Mouse (Mus musculus): Measurements from ENCODE around the gene F11. TPM values are rescaled to one million over a fixed set of nuclear protein-coding genes. Genes with fewer than 3 reads are reported as not detected.

The F11 gene
- polyA plus RNA-seq, 1 experiment from 2014 or later = 0.11 TPM

- WGBS = 59% methylated on average over 3 of the region's 3 CpGs
- no peak overlapping the region for H3K4me2 ChIP-seq (replicated peaks; ENCODE audit: low read depth, low read length)
Observed at GRCm38 (mm10) chr8:45277453-45277852, 15.6 kb upstream of the F11 start.

GRCm38 (mm10) chr8:45274317-45274716 lies 12.5 kb upstream of the F11 start:
- Histone ChIP-seq H3K36me3 (ENCODE audit: insufficient read depth, low read length) (no peaks in the 10 kb centered on the region), H3K4me1 (ENCODE audit: insufficient read depth, low read length) (no peaks in the 10 kb centered on the region), H3K9ac (replicated peaks; ENCODE audit: low read length) (no peak overlapping the region), H3K27me3 (ENCODE audit: insufficient read depth, low read length) (no peaks in the 10 kb centered on the region), H3K9me3 (ENCODE audit: low read length) (no peaks in the 10 kb centered on the region), H3K27ac (ENCODE audit: low read length) (no peak overlapping the region), H3K4me2 (replicated peaks; ENCODE audit: low read depth, low read length) (no peak overlapping the region), H3K4me3 (ENCODE audit: low read length) (no peak overlapping the region)
- WGBS = 88% methylated on average over 4 of the region's 4 CpGs
- ATAC-seq (ENCODE audit: low FRiP score, low TSS enrichment) = no peak

More at GRCm38 (mm10) chr8:45277453-45277852, 15.6 kb upstream of the F11 start:
- no peak overlapping the region for H3K9ac ChIP-seq (replicated peaks; ENCODE audit: low read length)
- H3K27me3 ChIP-seq (ENCODE audit: insufficient read depth, low read length) = no peaks in the 10 kb centered on the region
- H3K4me1 ChIP-seq (ENCODE audit: insufficient read depth, low read length) = no peaks in the 10 kb centered on the region
- no peak overlapping the region for H3K27ac ChIP-seq (ENCODE audit: low read length)
- H3K36me3 ChIP-seq (ENCODE audit: insufficient read depth, low read length) = no peaks in the 10 kb centered on the region
- ATAC-seq (ENCODE audit: low FRiP score, low TSS enrichment) = no peak
- H3K9me3 ChIP-seq (ENCODE audit: low read length) = no peaks in the 10 kb centered on the region
- H3K4me3 ChIP-seq (ENCODE audit: low read length) = no peak overlapping the region

GRCm38 (mm10) chr8:45269056-45269455 lies 7.2 kb upstream of the F11 start:
- no peaks in the 10 kb centered on the region for H3K27me3 ChIP-seq (ENCODE audit: insufficient read depth, low read length)

GRCm38 (mm10) chr8:45268485-45268884 lies 6.7 kb upstream of the F11 start:
- Histone ChIP-seq H3K4me1 (ENCODE audit: insufficient read depth, low read length) (no peaks in the 10 kb centered on the region), H3K27ac (ENCODE audit: low read length) (no peak overlapping the region), H3K4me3 (ENCODE audit: low read length) (no peak overlapping the region), H3K4me2 (replicated peaks; ENCODE audit: low read depth, low read length) (no peak overlapping the region), H3K9ac (replicated peaks; ENCODE audit: low read length) (no peak overlapping the region), H3K27me3 (ENCODE audit: insufficient read depth, low read length) (no peaks in the 10 kb centered on the region), H3K36me3 (ENCODE audit: insufficient read depth, low read length) (no peaks in the 10 kb centered on the region), H3K9me3 (ENCODE audit: low read length) (no peaks in the 10 kb centered on the region; the same call in 1 of the 2 replicates)
- no peak for ATAC-seq (ENCODE audit: low FRiP score, low TSS enrichment)

More at GRCm38 (mm10) chr8:45269056-45269455, 7.2 kb upstream of the F11 start:
- no peaks in the 10 kb centered on the region; the same call in 1 of the 2 replicates for H3K9me3 ChIP-seq (ENCODE audit: low read length)
- no peak overlapping the region for H3K9ac ChIP-seq (replicated peaks; ENCODE audit: low read length)
- H3K36me3 ChIP-seq (ENCODE audit: insufficient read depth, low read length) = no peaks in the 10 kb centered on the region
- no peak overlapping the region for H3K4me2 ChIP-seq (replicated peaks; ENCODE audit: low read depth, low read length)
- no peak overlapping the region for H3K27ac ChIP-seq (ENCODE audit: low read length)
- ATAC-seq (ENCODE audit: low FRiP score, low TSS enrichment) = no peak
- no peak overlapping the region for H3K4me3 ChIP-seq (ENCODE audit: low read length)
- no peaks in the 10 kb centered on the region for H3K4me1 ChIP-seq (ENCODE audit: insufficient read depth, low read length)

DNA sequence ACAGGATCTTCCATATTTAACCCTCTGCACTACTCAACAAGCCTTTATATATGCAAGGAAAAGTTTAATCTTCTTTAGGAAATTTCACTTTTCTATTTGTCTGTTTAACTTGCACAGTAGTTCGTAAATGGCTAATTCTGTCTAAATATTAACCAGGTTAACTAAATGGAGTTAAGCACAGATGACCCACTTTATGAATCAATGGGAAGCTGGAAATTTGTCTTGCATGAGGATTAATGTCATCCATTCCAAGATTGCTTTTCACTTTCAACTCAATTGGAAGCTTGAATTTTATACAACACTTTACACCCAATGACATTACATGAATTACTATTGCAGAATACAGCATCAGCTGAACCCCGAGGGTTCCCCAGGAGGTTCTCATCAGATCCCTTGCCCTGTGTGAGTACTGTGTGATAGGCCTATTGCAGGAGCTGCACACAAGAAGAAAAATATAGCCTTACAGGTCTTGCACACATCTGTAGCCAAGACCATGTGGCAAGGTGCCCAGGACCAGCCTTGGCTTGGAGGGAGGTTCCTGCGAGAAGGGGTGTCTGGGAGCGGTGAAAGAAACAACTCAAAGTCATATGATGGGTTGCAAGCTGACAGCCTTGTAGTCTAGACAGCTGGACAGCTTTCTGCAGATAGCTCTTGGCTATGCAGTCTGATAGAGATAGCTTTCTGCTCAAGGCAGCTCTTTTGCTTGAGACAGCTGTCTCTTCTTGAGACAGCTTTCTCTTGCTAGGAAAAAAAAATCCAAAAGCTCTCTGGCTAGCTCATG lies 6.0 kb upstream of the F11 start:
- no peak for ATAC-seq (ENCODE audit: low FRiP score, low TSS enrichment)
- WGBS = 64% methylated on average over 4 of the region's 4 CpGs
- no peak overlapping the region for H3K27ac ChIP-seq (ENCODE audit: low read length)
- H3K4me3 ChIP-seq (ENCODE audit: low read length) = no peak overlapping the region
- no peak overlapping the region for H3K9ac ChIP-seq (replicated peaks; ENCODE audit: low read length)
- no peaks in the 10 kb centered on the region for H3K27me3 ChIP-seq (ENCODE audit: insufficient read depth, low read length)
- no peaks in the 10 kb centered on the region; the same call in 1 of the 2 replicates for H3K9me3 ChIP-seq (ENCODE audit: low read length)
- H3K36me3 ChIP-seq (ENCODE audit: insufficient read depth, low read length) = no peaks in the 10 kb centered on the region
- no peaks in the 10 kb centered on the region for H3K4me1 ChIP-seq (ENCODE audit: insufficient read depth, low read length)
- H3K4me2 ChIP-seq (replicated peaks; ENCODE audit: low read depth, low read length) = no peak overlapping the region

GRCm38 (mm10) chr8:45266993-45267392 lies 5.2 kb upstream of the F11 start:
- H3K27ac ChIP-seq (ENCODE audit: low read length) = no peak overlapping the region
- WGBS = 82% methylated on average over 8 of the region's 8 CpGs
- no peak overlapping the region for H3K4me3 ChIP-seq (ENCODE audit: low read length)
- ATAC-seq (ENCODE audit: low FRiP score, low TSS enrichment) = no peak
- H3K36me3 ChIP-seq (ENCODE audit: insufficient read depth, low read length) = no peaks in the 10 kb centered on the region
- H3K27me3 ChIP-seq (ENCODE audit: insufficient read depth, low read length) = no peaks in the 10 kb centered on the region
- H3K4me1 ChIP-seq (ENCODE audit: insufficient read depth, low read length) = no peaks in the 10 kb centered on the region
- H3K9me3 ChIP-seq (ENCODE audit: low read length) = no peaks in the 10 kb centered on the region; the same call in 1 of the 2 replicates
- no peak overlapping the region for H3K4me2 ChIP-seq (replicated peaks; ENCODE audit: low read depth, low read length)
- H3K9ac ChIP-seq (replicated peaks; ENCODE audit: low read length) = no peak overlapping the region

DNA sequence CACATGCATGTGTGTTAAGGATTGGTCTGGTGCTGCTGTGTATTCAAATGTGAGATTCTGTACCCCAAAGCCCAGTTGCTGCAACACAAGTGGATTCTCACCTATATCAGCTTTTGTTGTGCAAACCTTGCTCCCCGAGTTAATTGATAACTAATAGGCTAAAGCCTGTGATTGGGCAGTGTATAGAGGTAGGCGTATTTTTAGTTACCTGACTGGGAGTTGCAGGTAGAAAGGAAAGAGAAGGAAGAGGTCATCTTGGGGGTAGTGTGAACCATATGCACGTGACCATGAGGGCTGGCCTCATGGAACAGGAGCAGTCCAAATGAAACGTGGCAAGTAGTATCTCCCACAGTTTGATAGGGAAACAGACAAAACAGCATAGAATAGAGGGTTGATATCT lies 3.1 kb upstream of the F11 start:
- Histone ChIP-seq H3K4me3 (ENCODE audit: low read length) (no peak overlapping the region), H3K9me3 (ENCODE audit: low read length) (no peaks in the 10 kb centered on the region; the same call in 1 of the 2 replicates), H3K4me1 (ENCODE audit: insufficient read depth, low read length) (no peaks in the 10 kb centered on the region), H3K9ac (replicated peaks; ENCODE audit: low read length) (no peak overlapping the region), H3K4me2 (replicated peaks; ENCODE audit: low read depth, low read length) (no peak overlapping the region), H3K27me3 (ENCODE audit: insufficient read depth, low read length) (no peaks in the 10 kb centered on the region), H3K27ac (ENCODE audit: low read length) (no peak overlapping the region), H3K36me3 (ENCODE audit: insufficient read depth, low read length) (no peaks in the 10 kb centered on the region)
- ATAC-seq (ENCODE audit: low FRiP score, low TSS enrichment) = no peak
- 83% methylated on average over 4 of the region's 4 CpGs for whole genome bisulfite sequencing

DNA sequence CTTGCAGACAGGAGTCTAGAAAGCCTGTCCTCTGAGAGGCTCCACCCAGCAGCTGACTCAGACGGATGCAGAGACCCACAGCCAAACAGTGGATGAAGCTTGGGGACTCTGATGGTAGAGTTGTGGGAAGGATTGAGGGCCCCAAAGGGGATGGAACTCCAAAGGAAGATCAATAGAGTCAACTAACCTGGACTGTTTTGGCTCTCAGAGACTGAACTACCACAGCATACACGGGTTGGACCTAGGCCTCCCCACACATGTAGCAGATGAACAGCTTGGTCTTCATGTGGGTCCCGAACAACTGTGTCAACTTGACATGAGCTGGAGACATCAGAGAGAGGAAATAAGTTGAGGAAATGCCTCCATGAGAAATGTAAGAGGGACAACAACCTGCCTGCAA lies 1.0 kb upstream of the F11 start:
- Histone ChIP-seq H3K4me3 (ENCODE audit: low read length) (no peak overlapping the region), H3K4me1 (ENCODE audit: insufficient read depth, low read length) (no peaks in the 10 kb centered on the region), H3K36me3 (ENCODE audit: insufficient read depth, low read length) (no peaks in the 10 kb centered on the region), H3K4me2 (replicated peaks; ENCODE audit: low read depth, low read length) (no peak overlapping the region), H3K9me3 (ENCODE audit: low read length) (no peaks in the 10 kb centered on the region; the same call in 1 of the 2 replicates), H3K27ac (ENCODE audit: low read length) (no peak overlapping the region), H3K27me3 (ENCODE audit: insufficient read depth, low read length) (no peaks in the 10 kb centered on the region), H3K9ac (replicated peaks; ENCODE audit: low read length) (no peak overlapping the region)
- 91% methylated on average over 3 of the region's 3 CpGs for WGBS
- ATAC-seq (ENCODE audit: low FRiP score, low TSS enrichment) = no peak

- H3K9me3 ChIP-seq (ENCODE audit: low read length) = no peaks in the 10 kb centered on the region
- 69% methylated on average over 8 of the region's 8 CpGs for WGBS
- H3K36me3 ChIP-seq (ENCODE audit: insufficient read depth, low read length) = no peaks in the 10 kb centered on the region
- ATAC-seq (ENCODE audit: low FRiP score, low TSS enrichment) = no peak
- H3K9ac ChIP-seq (replicated peaks; ENCODE audit: low read length) = no peak overlapping the region
- no peak overlapping the region for H3K4me3 ChIP-seq (ENCODE audit: low read length)
- H3K27ac ChIP-seq (ENCODE audit: low read length) = no peak overlapping the region
- no peaks in the 10 kb centered on the region for H3K27me3 ChIP-seq (ENCODE audit: insufficient read depth, low read length)
- no peak overlapping the region for H3K4me2 ChIP-seq (replicated peaks; ENCODE audit: low read depth, low read length)
- no peaks in the 10 kb centered on the region for H3K4me1 ChIP-seq (ENCODE audit: insufficient read depth, low read length)
Observed at GRCm38 (mm10) chr8:45258421-45258820, 3.4 kb downstream of the F11 start.

DNA sequence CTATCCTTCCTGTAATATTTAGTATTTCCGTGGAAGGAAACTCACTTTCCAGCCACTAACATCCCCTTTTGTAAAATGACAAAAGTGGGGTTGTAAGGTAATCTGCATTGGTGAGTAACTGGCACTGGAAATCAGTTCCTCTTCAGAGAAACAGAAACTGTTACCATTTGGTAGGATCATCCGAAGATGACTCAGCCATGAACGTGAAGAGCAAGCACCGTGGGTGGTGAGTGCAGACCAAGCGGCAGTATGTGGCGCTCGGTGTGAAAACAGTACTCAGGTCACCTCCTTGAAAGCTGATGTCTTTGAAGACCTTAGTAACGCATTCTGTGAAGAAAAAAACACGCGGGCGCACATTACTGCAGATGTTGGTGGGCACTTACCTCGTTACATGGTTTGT lies 6.8 kb downstream of the F11 start:
- WGBS = 52% methylated on average over 12 of the region's 12 CpGs
- H3K36me3 ChIP-seq (ENCODE audit: insufficient read depth, low read length) = no peaks in the 10 kb centered on the region

More for the DNA sequence above, 6.8 kb downstream of the F11 start:
- Histone ChIP-seq H3K9me3 (ENCODE audit: low read length) (no peaks in the 10 kb centered on the region), H3K4me3 (ENCODE audit: low read length) (no peak overlapping the region), H3K4me2 (replicated peaks; ENCODE audit: low read depth, low read length) (no peak overlapping the region), H3K4me1 (ENCODE audit: insufficient read depth, low read length) (no peaks in the 10 kb centered on the region), H3K27me3 (ENCODE audit: insufficient read depth, low read length) (no peaks in the 10 kb centered on the region), H3K27ac (ENCODE audit: low read length) (no peak overlapping the region), H3K9ac (replicated peaks; ENCODE audit: low read length) (no peak overlapping the region)
- no peak for ATAC-seq (ENCODE audit: low FRiP score, low TSS enrichment)

Measured in kidney, embryonic 16.5 days (tissue).